Mouse (Mus musculus) embryonic facial prominence, embryonic 11.5 days (tissue): ENCODE data around the gene Gm49630. TPM values are rescaled to one million over a fixed set of nuclear protein-coding genes. Genes with fewer than 3 reads are reported as not detected.
"Not testable (repeated sequence)": the region's sequence is repeated elsewhere in the genome, so short reads cannot be mapped to it uniquely, and the experiment has no call there.

Source experiments
- ATAC-seq: fragments of 200-750 bp; cut with Nextera tagmentation; replicated peaks from 2 replicates; pipeline ENCODE4 v1.8.0; 2017; ENCODE audit warnings: low read depth; ENCODE audit not compliant: insufficient number of reproducible peaks, low FRiP score, low TSS enrichment
- DNase-seq: peaks from one replicate; pipeline ENCODE4 v3.0.0-alpha.2; 2015; ENCODE audit warnings: low spot score
- H3K27ac ChIP-seq: fragments of 300-500 bp; sonication (generic); replicated peaks from 2 replicates; pipeline ENCODE4 v1.5.1; 2014; ENCODE audit warnings: mild to moderate bottlenecking, low read depth, low read length, control low read depth
- H3K27me3 ChIP-seq: fragments of 300-500 bp; sonication (generic); 2 replicates; pipeline ENCODE4 v1.6.1; 2014; ENCODE audit warnings: mild to moderate bottlenecking, low read length, moderate library complexity, mixed read lengths; ENCODE audit not compliant: control insufficient read depth, insufficient read depth
- H3K36me3 ChIP-seq: fragments of 300-500 bp; sonication (generic); replicated peaks from 2 replicates; pipeline ENCODE4 v1.6.1; 2014; ENCODE audit warnings: low read depth, mild to moderate bottlenecking, low read length, moderate library complexity, mixed read lengths; ENCODE audit not compliant: control insufficient read depth, insufficient read depth
- H3K4me1 ChIP-seq: fragments of 300-500 bp; sonication (generic); 2 replicates; pipeline ENCODE4 v1.6.1; 2014; ENCODE audit warnings: low read length, mixed read lengths; ENCODE audit not compliant: control insufficient read depth, insufficient read depth
- H3K4me2 ChIP-seq: fragments of 300-500 bp; sonication (generic); 2 replicates; pipeline ENCODE4 v1.6.1; 2014; ENCODE audit warnings: low read depth, mild to moderate bottlenecking, control low read depth, low read length, moderate library complexity
- H3K4me3 ChIP-seq: fragments of 300-500 bp; sonication (generic); 2 replicates; pipeline ENCODE4 v1.5.1; 2014; ENCODE audit warnings: low read depth, low read length, control low read depth
- H3K9ac ChIP-seq: fragments of 300-500 bp; sonication (generic); replicated peaks from 2 replicates; pipeline ENCODE4 v1.6.1; 2014; ENCODE audit warnings: mild to moderate bottlenecking, control low read depth, low read length
- H3K9me3 ChIP-seq: fragments of 300-500 bp; sonication (generic); replicated peaks from 2 replicates; pipeline ENCODE4 v1.6.1; 2016; ENCODE audit warnings: mild to moderate bottlenecking, low read length, inconsistent platforms, mixed read lengths; ENCODE audit not compliant: control insufficient read depth
- WGBS: fragments of 180-500 bp; shearing (Covaris S2); extraction: QIAGEN DNeasy Blood & Tissue Kit; methylation state at CpG from one replicate; pipeline ENCODE4 v1.1.7; 2014; 5-methylcytosine and 5-hydroxymethylcytosine counted together
- polyA plus RNA-seq: library from polyadenylated mRNA; unstranded; fragments of >200 nt; fragmentation: Nextera tagmentation; extraction: Ambion mirVana; gene quantifications from 2 replicates; pipeline ENCODE4 v1.2.1, GENCODE M21; 2014

The Gm49630 gene
- polyA plus RNA-seq, 1 experiment from 2014 or later = not detected

GRCm38 (mm10) chr17:7315693-7316382 is 55.9 kb downstream of the Gm49630 start:
- not testable (repeated sequence) for H3K9ac ChIP-seq, H3K36me3 ChIP-seq, H3K27ac ChIP-seq, H3K4me1 ChIP-seq, DNase-seq, H3K27me3 ChIP-seq, H3K4me2 ChIP-seq, H3K4me3 ChIP-seq, H3K9me3 ChIP-seq, ATAC-seq
- 87% methylated on average over 5 of the region's 8 CpGs for WGBS

GRCm38 (mm10) chr17:7306278-7307196 is 65.2 kb downstream of the Gm49630 start:
- not testable (repeated sequence) for H3K4me3 ChIP-seq, H3K27me3 ChIP-seq, H3K4me1 ChIP-seq, ATAC-seq, DNase-seq, H3K36me3 ChIP-seq, H3K27ac ChIP-seq, H3K9me3 ChIP-seq, H3K9ac ChIP-seq, H3K4me2 ChIP-seq
- WGBS = 73% methylated on average over 7 of the region's 8 CpGs

Other genes starting within 250 kb of the Gm49630 start
- gene Rps6ka2, start 201.9 kb downstream of the Gm49630 start, polyA plus RNA-seq = 20.4 and 21.4 TPM in 2 replicates
- gene Tcp10a, start 47.3 kb downstream of the Gm49630 start, polyA plus RNA-seq = not detected in 2 replicates
- gene Ttll2, start 19.3 kb downstream of the Gm49630 start, polyA plus RNA-seq = not detected in 2 replicates
- gene Unc93a2, start 13.5 kb upstream of the Gm49630 start, polyA plus RNA-seq = not detected in 2 replicates